Mouse (Mus musculus) lung, adult 10 weeks (tissue): ENCODE results near the gene Fmo5. TPM values are rescaled to one million over a fixed set of nuclear protein-coding genes. Genes with fewer than 3 reads are reported as not detected.

Experiments used
- polyA plus RNA-seq: library from polyadenylated mRNA; stranded (reverse); fragments of 350-450 nt; fragmentation: Illumina TruSeq; extraction: RNeasy Lipid Tissue Mini Kit (QIAGEN cat#74804); gene quantifications from one replicate; pipeline ENCODE4 v1.2.3, GENCODE M21; 2014; ENCODE audit warnings: low read depth, low replicate concordance; ENCODE audit not compliant: insufficient read depth

Gene Fmo5
- 13.9 TPM for polyA plus RNA-seq

DNA sequence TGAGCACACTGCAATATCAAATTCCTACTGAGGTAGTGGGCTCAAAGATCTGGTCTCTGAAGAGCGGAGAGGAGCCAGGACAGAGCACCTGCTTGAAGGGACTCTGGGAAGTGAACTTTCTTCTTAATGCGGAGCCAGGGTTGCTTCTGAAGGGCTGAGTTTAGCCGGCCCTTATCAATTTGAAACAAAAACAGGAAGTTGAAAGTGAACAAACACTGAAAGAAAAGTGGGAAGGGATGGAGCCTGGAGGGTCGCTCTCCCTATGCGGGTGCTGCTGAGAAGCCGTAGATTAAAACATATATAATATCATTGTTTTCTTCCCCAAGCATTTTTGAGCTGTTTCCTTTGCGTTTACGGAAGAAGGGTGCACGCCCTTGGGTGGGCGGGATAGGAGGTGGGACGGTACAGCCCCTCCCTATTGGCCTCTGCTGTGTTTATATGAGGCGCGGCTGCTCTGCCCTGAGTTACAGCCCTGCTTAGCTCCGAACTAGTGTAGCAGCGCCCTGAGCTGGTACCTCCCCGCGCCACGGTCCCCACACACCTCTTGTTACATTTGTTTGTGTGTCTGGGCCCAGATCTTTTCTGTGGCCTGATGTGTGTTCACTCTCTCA is at the start of gene Fmo5:
Fmo5 (plus strand) TSS at position 414 of the 611 bp plus-strand sequence.

DNA sequence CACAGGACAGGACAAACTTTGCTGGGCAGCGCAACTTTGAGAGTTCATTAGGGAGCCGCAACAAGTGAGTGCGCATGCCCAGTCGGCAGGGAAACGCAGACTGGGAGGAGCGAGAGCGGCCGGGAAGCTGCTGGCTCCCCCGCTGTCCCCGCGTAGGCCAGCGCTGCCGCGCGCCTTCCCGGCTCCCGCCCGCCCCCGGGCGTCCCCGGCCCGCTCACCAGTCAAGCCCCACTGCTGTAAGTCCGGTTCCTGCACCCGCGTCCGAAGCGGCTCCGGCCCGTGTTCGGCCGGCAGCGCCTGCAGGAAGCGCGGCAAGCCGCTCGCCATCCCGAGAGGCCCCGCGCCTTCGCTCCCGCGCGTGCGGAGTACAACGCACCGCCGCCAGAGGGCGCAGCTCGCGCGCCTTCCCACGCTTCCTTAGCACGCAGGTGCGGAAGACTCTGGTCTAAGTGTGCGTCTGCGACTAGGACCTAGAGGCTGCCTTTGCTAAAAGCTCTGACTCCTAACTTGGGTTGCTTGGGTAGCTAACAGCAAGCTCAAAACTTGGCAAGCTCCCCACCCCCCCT is 18.7 kb upstream of the Fmo5 start, which contains the start of gene Chd1l:
Chd1l (minus strand) TSS at position 359 of the 566 bp plus-strand sequence.

DNA sequence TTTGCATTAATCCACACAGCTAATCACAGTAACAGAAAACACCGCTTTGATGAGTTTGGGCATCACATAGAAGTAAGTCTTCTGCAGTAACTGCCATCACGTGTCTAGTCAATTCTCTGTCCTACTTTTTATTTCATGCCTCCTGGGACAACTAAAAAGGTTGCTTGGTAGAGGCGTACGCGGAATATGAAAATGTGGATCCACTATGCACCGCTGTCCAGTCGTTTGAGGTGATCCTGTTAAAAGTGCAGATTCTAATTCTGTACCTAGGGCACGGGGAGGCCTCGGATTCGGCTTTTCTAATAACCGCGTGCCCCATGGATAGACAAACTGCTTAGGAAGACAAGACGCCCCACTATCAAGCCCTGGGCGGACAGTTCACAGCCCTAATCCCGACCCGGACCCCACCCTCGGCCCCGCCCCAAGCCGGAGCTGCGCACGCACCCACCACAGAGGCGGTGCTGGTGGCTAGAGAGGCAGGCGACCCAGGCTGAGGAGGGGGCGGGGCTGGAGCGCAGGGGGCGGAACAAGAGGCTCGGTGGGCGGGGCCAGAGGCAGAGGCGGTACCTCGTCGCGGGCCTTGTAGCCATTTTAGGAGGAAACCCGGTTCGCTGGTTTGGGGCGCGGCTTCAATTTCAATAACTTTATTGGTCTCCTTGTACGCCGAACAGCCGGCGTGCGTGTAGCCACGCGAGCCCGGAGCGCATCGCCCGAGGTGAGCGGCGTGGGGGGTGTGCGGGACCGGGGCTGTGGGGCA is 29.2 kb downstream of the Fmo5 start, which contains the start of gene Prkab2:
Prkab2 (plus strand) TSS at position 539 of the 757 bp plus-strand sequence.

DNA sequence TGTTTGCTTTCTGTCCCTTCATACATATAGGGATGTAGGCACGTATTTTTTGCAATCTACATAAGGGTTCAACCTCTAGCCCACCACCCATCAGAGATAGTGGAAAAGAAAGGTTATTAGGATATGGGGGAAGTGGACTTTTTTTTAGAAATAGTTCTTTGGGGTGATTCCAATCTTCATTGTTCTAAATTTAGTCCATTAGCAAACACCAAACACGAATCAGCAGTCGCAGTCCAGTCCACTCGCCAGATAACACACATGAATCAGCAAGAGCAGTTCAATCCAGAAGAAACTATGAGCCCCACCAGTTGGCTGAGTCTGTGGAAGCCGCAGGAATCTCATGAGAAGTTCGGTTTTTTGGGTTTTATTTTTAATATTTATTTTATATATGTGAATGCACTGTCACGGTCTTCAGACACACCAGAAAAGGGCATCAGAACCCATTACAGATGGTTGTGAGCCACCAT is 46.1 kb downstream of the Fmo5 start, which contains the start of gene Gm17651:
Gm17651 (minus strand) TSS at position 51 of the 467 bp plus-strand sequence.

Other genes with a start within 250 kb of the Fmo5 start
- gene Olfr1402, start 206.8 kb upstream of the Fmo5 start, polyA plus RNA-seq = not detected
- 6.5 TPM for gene Chd1l, start 18.6 kb upstream of the Fmo5 start, polyA plus RNA-seq
- gene Prkab2, start 29.4 kb downstream of the Fmo5 start, polyA plus RNA-seq = 3.7 TPM
- not detected for gene Gm17651, start 45.9 kb downstream of the Fmo5 start, polyA plus RNA-seq